Mouse (Mus musculus): ENCODE measurements around the gene Gimd1. TPM values are rescaled to one million over a fixed set of nuclear protein-coding genes. Genes with fewer than 3 reads are reported as not detected.
A peak's percentile ranks its signal among the peaks of the same experiment; 100 is the strongest.

The Gimd1 gene
- total RNA-seq (2021) (not detected), polyA plus RNA-seq (2012; rRNA removed) (not detected in 2 replicates)
- long read RNA-seq, result 0 reads

- no peak for DNase-seq
Observed at GRCm38 (mm10) chr3:132629601-132630239, at the start of gene Gimd1. Gimd1 (plus strand) TSS chr3:132629820.

- no peak for DNase-seq
Observed at GRCm38 (mm10) chr3:132581198-132581597, 48.4 kb upstream of the Gimd1 start.

- no peak for DNase-seq
Observed at GRCm38 (mm10) chr3:132582339-132582738, 47.3 kb upstream of the Gimd1 start.

- DNase-seq, result no peak
Observed at GRCm38 (mm10) chr3:132585122-132585972, 44.3 kb upstream of the Gimd1 start.

- DNase-seq, result peak; percentile 39
Observed at GRCm38 (mm10) chr3:132588146-132588545, 41.5 kb upstream of the Gimd1 start.

GRCm38 (mm10) chr3:132590010-132590409 lies 39.6 kb upstream of the Gimd1 start:
- DNase-seq, result no peak

GRCm38 (mm10) chr3:132590604-132591003 lies 39.0 kb upstream of the Gimd1 start:
- DNase-seq, result no peak

GRCm38 (mm10) chr3:132628741-132629140 lies 879 bp upstream of the Gimd1 start:
- DNase-seq, result no peak

- DNase-seq, result peak; percentile 36
Observed at GRCm38 (mm10) chr3:132633261-132633660, 3.6 kb downstream of the Gimd1 start.

- DNase-seq, result no peak
Observed at GRCm38 (mm10) chr3:132637080-132637479, 7.5 kb downstream of the Gimd1 start.

GRCm38 (mm10) chr3:132644071-132644470 lies 14.5 kb downstream of the Gimd1 start:
- DNase-seq, result no peak

- DNase-seq, result no peak
Observed at GRCm38 (mm10) chr3:132646814-132647213, 17.2 kb downstream of the Gimd1 start.

- DNase-seq, result no peak
Observed at GRCm38 (mm10) chr3:132649368-132649767, 19.7 kb downstream of the Gimd1 start.

GRCm38 (mm10) chr3:132650191-132650590 lies 20.6 kb downstream of the Gimd1 start:
- no peak for DNase-seq

GRCm38 (mm10) chr3:132651776-132652175 lies 22.2 kb downstream of the Gimd1 start:
- peak; percentile 36 for DNase-seq

GRCm38 (mm10) chr3:132653959-132654358 lies 24.3 kb downstream of the Gimd1 start:
- no peak for DNase-seq

GRCm38 (mm10) chr3:132655955-132656354 lies 26.3 kb downstream of the Gimd1 start:
- no peak for DNase-seq

GRCm38 (mm10) chr3:132677494-132677893 lies 47.9 kb downstream of the Gimd1 start:
- DNase-seq, result no peak

- peak; percentile 95 for DNase-seq
Observed at GRCm38 (mm10) chr3:132683447-132684230, 54.0 kb downstream of the Gimd1 start, which contains the start of gene Tbck. Tbck (plus strand) TSS chr3:132684144.

GRCm38 (mm10) chr3:132684231-132684928 lies 54.8 kb downstream of the Gimd1 start, which contains the start of gene Aimp1:
Aimp1 (minus strand) TSS chr3:132684370.
- no peak for DNase-seq
